Mouse (Mus musculus): ENCODE results near the gene Rplp1. TPM values are rescaled to one million over a fixed set of nuclear protein-coding genes. Genes with fewer than 3 reads are reported as not detected.

The Rplp1 gene
- polyA plus RNA-seq, 1 experiment: 10,824 TPM

DNA sequence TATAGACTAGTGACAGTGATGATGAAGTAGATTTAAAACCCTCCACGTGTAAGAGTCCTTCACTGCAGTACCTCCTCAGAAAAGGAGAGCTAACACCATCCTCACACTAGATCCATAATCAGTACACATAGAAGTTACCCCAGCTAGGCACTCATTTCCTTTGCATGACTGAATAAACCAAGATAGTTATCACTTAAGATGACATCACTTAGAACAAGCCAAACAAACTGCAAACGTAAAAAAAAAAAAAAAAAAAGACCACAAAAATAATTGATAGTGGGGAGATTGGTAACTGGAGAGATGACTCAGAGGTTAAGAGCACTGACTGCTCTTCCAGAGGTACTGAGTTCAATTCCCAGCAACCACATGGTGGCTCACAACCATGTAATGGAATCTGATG, 19.0 kb upstream of the Rplp1 start:
- Histone ChIP-seq H3K4me3 (ENCODE audit: control insufficient read depth, insufficient read depth, low read length) (no peak overlapping the region), H3K27ac (ENCODE audit: control insufficient read depth, insufficient read depth, low read length) (no peak overlapping the region), H3K36me3 (ENCODE audit: control insufficient read depth, insufficient read depth, low read length) (peaks cover 55% of the 10 kb centered on the region), H3K4me1 (replicated peaks; ENCODE audit: control insufficient read depth, insufficient read depth, low read length) (peaks cover 7% of the 10 kb centered on the region; the same call in 1 of the 2 replicates), H3K27me3 (ENCODE audit: control insufficient read depth, insufficient read depth, low read length) (no peaks in the 10 kb centered on the region)
- no peak for DNase-seq
- TF ChIP-seq CTCF (IDR thresholded peaks at IDR 0.05; ENCODE audit: borderline replicate concordance, control insufficient read depth, extremely low read depth, insufficient read depth, low read length, poor library complexity) (no peak), POLR2A (IDR thresholded peaks at IDR 0.05; ENCODE audit: control insufficient read depth, extremely low read depth, insufficient read depth, low read length, poor library complexity) (no peak)
- 44% methylated on average over 2 of the region's 2 CpGs for WGBS

DNA sequence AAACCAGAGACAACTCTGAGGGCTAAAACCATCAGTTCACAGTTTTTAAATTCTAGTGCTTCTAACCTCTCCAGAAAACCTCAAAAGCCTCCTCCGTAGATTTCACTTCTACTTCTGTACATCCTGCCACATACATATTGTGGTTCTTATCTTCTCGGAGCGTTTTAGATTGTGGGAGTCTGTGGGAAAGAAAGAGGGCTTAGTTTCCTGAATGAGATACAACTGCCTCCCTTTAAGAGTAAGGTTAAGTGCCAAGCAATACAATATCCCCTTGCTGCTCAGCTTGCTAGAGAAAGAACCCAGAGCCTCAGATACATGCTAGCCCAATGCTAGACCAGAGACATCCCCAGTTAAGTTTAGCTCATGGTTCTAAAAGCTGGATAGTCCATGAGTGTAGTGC, 17.7 kb upstream of the Rplp1 start:
- no peak overlapping the region for H3K4me3 ChIP-seq (ENCODE audit: control insufficient read depth, insufficient read depth, low read length)

GRCm38 (mm10) chr9:61925086-61925660, 10.8 kb upstream of the Rplp1 start:
- Histone ChIP-seq H3K36me3 (ENCODE audit: control insufficient read depth, insufficient read depth, low read length) (peaks cover 34% of the 10 kb centered on the region), H3K4me3 (ENCODE audit: control insufficient read depth, insufficient read depth, low read length) (peak overlapping the region; percentile 16), H3K27me3 (ENCODE audit: control insufficient read depth, insufficient read depth, low read length) (no peaks in the 10 kb centered on the region), H3K4me1 (replicated peaks; ENCODE audit: control insufficient read depth, insufficient read depth, low read length) (peaks cover 17% of the 10 kb centered on the region), H3K27ac (ENCODE audit: control insufficient read depth, insufficient read depth, low read length) (peak overlapping the region; percentile 85)
- no peak for TF ChIP-seq POLR2A (IDR thresholded peaks at IDR 0.05; ENCODE audit: control insufficient read depth, extremely low read depth, insufficient read depth, low read length, poor library complexity)
- no peak for TF ChIP-seq CTCF (IDR thresholded peaks at IDR 0.05; ENCODE audit: borderline replicate concordance, control insufficient read depth, extremely low read depth, insufficient read depth, low read length, poor library complexity)
- peak; percentile 39 for DNase-seq
- 21% methylated on average over 10 of the region's 10 CpGs for WGBS

More for the DNA sequence above, 17.7 kb upstream of the Rplp1 start:
- TF ChIP-seq CTCF (IDR thresholded peaks at IDR 0.05; ENCODE audit: borderline replicate concordance, control insufficient read depth, extremely low read depth, insufficient read depth, low read length, poor library complexity): no peak
- Histone ChIP-seq H3K27ac (ENCODE audit: control insufficient read depth, insufficient read depth, low read length) (no peak overlapping the region), H3K27me3 (ENCODE audit: control insufficient read depth, insufficient read depth, low read length) (no peaks in the 10 kb centered on the region), H3K4me1 (replicated peaks; ENCODE audit: control insufficient read depth, insufficient read depth, low read length) (peaks cover 7% of the 10 kb centered on the region; the same call in 1 of the 2 replicates), H3K36me3 (ENCODE audit: control insufficient read depth, insufficient read depth, low read length) (peaks cover 54% of the 10 kb centered on the region)
- DNase-seq: no peak
- 10% methylated on average over 3 of the region's 3 CpGs for WGBS

GRCm38 (mm10) chr9:61920331-61920730, 6.0 kb upstream of the Rplp1 start:
- Histone ChIP-seq H3K27ac (ENCODE audit: control insufficient read depth, insufficient read depth, low read length) (no peak overlapping the region), H3K36me3 (ENCODE audit: control insufficient read depth, insufficient read depth, low read length) (peaks cover 25% of the 10 kb centered on the region), H3K4me3 (ENCODE audit: control insufficient read depth, insufficient read depth, low read length) (no peak overlapping the region), H3K4me1 (replicated peaks; ENCODE audit: control insufficient read depth, insufficient read depth, low read length) (peaks cover 13% of the 10 kb centered on the region), H3K27me3 (ENCODE audit: control insufficient read depth, insufficient read depth, low read length) (no peaks in the 10 kb centered on the region)
- no peak for DNase-seq
- WGBS: 95% methylated on average over 6 of the region's 6 CpGs
- TF ChIP-seq CTCF (IDR thresholded peaks at IDR 0.05; ENCODE audit: borderline replicate concordance, control insufficient read depth, extremely low read depth, insufficient read depth, low read length, poor library complexity) (no peak), POLR2A (IDR thresholded peaks at IDR 0.05; ENCODE audit: control insufficient read depth, extremely low read depth, insufficient read depth, low read length, poor library complexity) (no peak)

GRCm38 (mm10) chr9:61919464-61919863, 5.1 kb upstream of the Rplp1 start:
- H3K4me3 ChIP-seq (ENCODE audit: control insufficient read depth, insufficient read depth, low read length): no peak overlapping the region
- WGBS: 95% methylated on average over 5 of the region's 5 CpGs
- H3K27me3 ChIP-seq (ENCODE audit: control insufficient read depth, insufficient read depth, low read length): no peaks in the 10 kb centered on the region
- TF ChIP-seq CTCF (IDR thresholded peaks at IDR 0.05; ENCODE audit: borderline replicate concordance, control insufficient read depth, extremely low read depth, insufficient read depth, low read length, poor library complexity) (no peak), POLR2A (IDR thresholded peaks at IDR 0.05; ENCODE audit: control insufficient read depth, extremely low read depth, insufficient read depth, low read length, poor library complexity) (no peak)
- DNase-seq: no peak
- H3K36me3 ChIP-seq (ENCODE audit: control insufficient read depth, insufficient read depth, low read length): peaks cover 25% of the 10 kb centered on the region
- H3K27ac ChIP-seq (ENCODE audit: control insufficient read depth, insufficient read depth, low read length): no peak overlapping the region
- peaks cover 7% of the 10 kb centered on the region for H3K4me1 ChIP-seq (replicated peaks; ENCODE audit: control insufficient read depth, insufficient read depth, low read length)

DNA sequence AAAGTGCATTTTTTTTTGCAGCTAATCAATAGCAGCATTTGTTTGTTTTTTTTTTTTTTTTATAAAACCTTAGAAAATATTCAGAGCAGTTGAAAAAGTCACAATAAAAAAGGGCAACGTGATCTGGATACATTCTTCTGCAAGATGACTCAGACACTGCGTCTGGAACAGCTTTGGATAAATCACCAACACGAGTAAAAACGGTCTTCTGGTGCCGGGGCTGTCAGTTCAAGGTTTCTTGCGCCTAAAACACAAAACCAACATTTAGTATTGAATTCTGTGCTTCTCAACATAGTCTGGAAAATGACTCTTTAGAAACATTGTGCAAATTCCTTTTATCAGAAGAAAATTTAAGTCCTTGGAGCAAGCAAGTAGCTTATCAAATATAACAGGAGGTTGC, 3.1 kb upstream of the Rplp1 start:
- H3K36me3 ChIP-seq (ENCODE audit: control insufficient read depth, insufficient read depth, low read length): peaks cover 32% of the 10 kb centered on the region
- no peak overlapping the region for H3K4me3 ChIP-seq (ENCODE audit: control insufficient read depth, insufficient read depth, low read length)
- WGBS: 99% methylated on average over 6 of the region's 6 CpGs
- H3K27me3 ChIP-seq (ENCODE audit: control insufficient read depth, insufficient read depth, low read length): no peaks in the 10 kb centered on the region
- no peaks in the 10 kb centered on the region for H3K4me1 ChIP-seq (replicated peaks; ENCODE audit: control insufficient read depth, insufficient read depth, low read length)
- no peak for DNase-seq
- H3K27ac ChIP-seq (ENCODE audit: control insufficient read depth, insufficient read depth, low read length): no peak overlapping the region
- TF ChIP-seq POLR2A (IDR thresholded peaks at IDR 0.05; ENCODE audit: control insufficient read depth, extremely low read depth, insufficient read depth, low read length, poor library complexity) (no peak), CTCF (IDR thresholded peaks at IDR 0.05; ENCODE audit: borderline replicate concordance, control insufficient read depth, extremely low read depth, insufficient read depth, low read length, poor library complexity) (no peak)

- 97% methylated on average over 3 of the region's 3 CpGs for WGBS
- Histone ChIP-seq H3K27me3 (ENCODE audit: control insufficient read depth, insufficient read depth, low read length) (no peaks in the 10 kb centered on the region), H3K36me3 (ENCODE audit: control insufficient read depth, insufficient read depth, low read length) (peaks cover 37% of the 10 kb centered on the region), H3K4me1 (replicated peaks; ENCODE audit: control insufficient read depth, insufficient read depth, low read length) (no peaks in the 10 kb centered on the region), H3K27ac (ENCODE audit: control insufficient read depth, insufficient read depth, low read length) (no peak overlapping the region), H3K4me3 (ENCODE audit: control insufficient read depth, insufficient read depth, low read length) (no peak overlapping the region)
- DNase-seq: no peak
- no peak for TF ChIP-seq CTCF (IDR thresholded peaks at IDR 0.05; ENCODE audit: borderline replicate concordance, control insufficient read depth, extremely low read depth, insufficient read depth, low read length, poor library complexity)
- TF ChIP-seq POLR2A (IDR thresholded peaks at IDR 0.05; ENCODE audit: control insufficient read depth, extremely low read depth, insufficient read depth, low read length, poor library complexity): no peak
Measured at GRCm38 (mm10) chr9:61916986-61917385, 2.6 kb upstream of the Rplp1 start.
